Mouse (Mus musculus): Measurements from ENCODE around the gene Vat1. TPM values are rescaled to one million over a fixed set of nuclear protein-coding genes. Genes with fewer than 3 reads are reported as not detected.

The Vat1 gene
- polyA plus RNA-seq, 1 experiment from 2014 or later, result 36.5 TPM

GRCm38 (mm10) chr11:101433396-101433795, 32.6 kb downstream of the Vat1 start:
- no peak overlapping the region for H3K4me2 ChIP-seq (replicated peaks; ENCODE audit: low read depth, low read length)
- H3K36me3 ChIP-seq (ENCODE audit: insufficient read depth, low read length), result peaks cover 52% of the 10 kb centered on the region

GRCm38 (mm10) chr11:101431327-101431726, 34.7 kb downstream of the Vat1 start:
- WGBS, result 92% methylated on average over 9 of the region's 9 CpGs
- no peaks in the 10 kb centered on the region for H3K27me3 ChIP-seq (ENCODE audit: insufficient read depth, low read length)
- H3K4me3 ChIP-seq (ENCODE audit: low read length), result no peak overlapping the region
- no peak for ATAC-seq (ENCODE audit: low FRiP score, low TSS enrichment)
- H3K4me2 ChIP-seq (replicated peaks; ENCODE audit: low read depth, low read length), result no peak overlapping the region
- H3K9me3 ChIP-seq (ENCODE audit: low read length), result no peaks in the 10 kb centered on the region
- H3K36me3 ChIP-seq (ENCODE audit: insufficient read depth, low read length), result peaks cover 52% of the 10 kb centered on the region
- H3K27ac ChIP-seq (ENCODE audit: low read length), result no peak overlapping the region
- H3K9ac ChIP-seq (replicated peaks; ENCODE audit: low read length), result no peak overlapping the region
- H3K4me1 ChIP-seq (ENCODE audit: insufficient read depth, low read length), result peaks cover 8% of the 10 kb centered on the region

More at GRCm38 (mm10) chr11:101433396-101433795, 32.6 kb downstream of the Vat1 start:
- Histone ChIP-seq H3K27me3 (ENCODE audit: insufficient read depth, low read length) (no peaks in the 10 kb centered on the region), H3K4me1 (ENCODE audit: insufficient read depth, low read length) (no peaks in the 10 kb centered on the region), H3K4me3 (ENCODE audit: low read length) (no peak overlapping the region), H3K9ac (replicated peaks; ENCODE audit: low read length) (no peak overlapping the region), H3K9me3 (ENCODE audit: low read length) (no peaks in the 10 kb centered on the region), H3K27ac (ENCODE audit: low read length) (no peak overlapping the region)
- ATAC-seq (ENCODE audit: low FRiP score, low TSS enrichment), result no peak
- 88% methylated on average over 13 of the region's 13 CpGs for WGBS

GRCm38 (mm10) chr11:101426165-101426564, 39.9 kb downstream of the Vat1 start:
- H3K27ac ChIP-seq (ENCODE audit: low read length), result no peak overlapping the region
- no peaks in the 10 kb centered on the region for H3K9me3 ChIP-seq (ENCODE audit: low read length)
- H3K4me3 ChIP-seq (ENCODE audit: low read length), result peak overlapping the region; percentile 67
- H3K4me2 ChIP-seq (replicated peaks; ENCODE audit: low read depth, low read length), result peak overlapping the region; percentile 80
- H3K9ac ChIP-seq (replicated peaks; ENCODE audit: low read length), result 0 out of 2 replicates have a peak overlapping the region, but pooled peaks have one; percentile 43
- no peaks in the 10 kb centered on the region for H3K27me3 ChIP-seq (ENCODE audit: insufficient read depth, low read length)
- peaks cover 24% of the 10 kb centered on the region for H3K4me1 ChIP-seq (ENCODE audit: insufficient read depth, low read length)
- peaks cover 14% of the 10 kb centered on the region for H3K36me3 ChIP-seq (ENCODE audit: insufficient read depth, low read length)
- WGBS, result 58% methylated on average over 8 of the region's 8 CpGs
- no peak for ATAC-seq (ENCODE audit: low FRiP score, low TSS enrichment)

GRCm38 (mm10) chr11:101424925-101425813, 40.9 kb downstream of the Vat1 start, which contains the start of the genes Rundc1 and Ptges3l:
Rundc1 (plus strand) TSS chr11:101425085.
Ptges3l (minus strand) TSS chr11:101425333.
- Histone ChIP-seq H3K27me3 (ENCODE audit: insufficient read depth, low read length) (no peaks in the 10 kb centered on the region), H3K9me3 (ENCODE audit: low read length) (no peaks in the 10 kb centered on the region), H3K4me1 (ENCODE audit: insufficient read depth, low read length) (peaks cover 24% of the 10 kb centered on the region), H3K4me2 (replicated peaks; ENCODE audit: low read depth, low read length) (peak within 1 kb of the TSS; percentile 80), H3K36me3 (ENCODE audit: insufficient read depth, low read length) (peaks cover 8% of the 10 kb centered on the region), H3K27ac (ENCODE audit: low read length) (peak within 1 kb of the TSS; percentile 90), H3K4me3 (ENCODE audit: low read length) (peak within 1 kb of the TSS; percentile 67), H3K9ac (replicated peaks; ENCODE audit: low read length) (peak within 1 kb of the TSS; percentile 77)
- ATAC-seq (ENCODE audit: low FRiP score, low TSS enrichment), result peak; percentile 91
- under 1% methylated on average over 74 of the region's 81 CpGs for WGBS

- Histone ChIP-seq H3K4me2 (replicated peaks; ENCODE audit: low read depth, low read length) (peak within 1 kb of the TSS; percentile 80), H3K27ac (ENCODE audit: low read length) (peak within 1 kb of the TSS; percentile 90), H3K9me3 (ENCODE audit: low read length) (no peaks in the 10 kb centered on the region), H3K4me3 (ENCODE audit: low read length) (peak within 1 kb of the TSS; percentile 67), H3K27me3 (ENCODE audit: insufficient read depth, low read length) (no peaks in the 10 kb centered on the region), H3K4me1 (ENCODE audit: insufficient read depth, low read length) (peaks cover 24% of the 10 kb centered on the region), H3K9ac (replicated peaks; ENCODE audit: low read length) (peak within 1 kb of the TSS; percentile 77), H3K36me3 (ENCODE audit: insufficient read depth, low read length) (0 out of 2 replicates have a peak, but pooled peaks cover under 1% of the 10 kb centered on the region)
- peak; percentile 66 for ATAC-seq (ENCODE audit: low FRiP score, low TSS enrichment)
- 5% methylated on average over 23 of the region's 23 CpGs for WGBS
Measured at GRCm38 (mm10) chr11:101424105-101424851, 41.8 kb downstream of the Vat1 start, which contains the start of gene Gm27029. Gm27029 (minus strand) TSS chr11:101424796.

- no peaks in the 10 kb centered on the region for H3K27me3 ChIP-seq (ENCODE audit: insufficient read depth, low read length)
- no peaks in the 10 kb centered on the region for H3K9me3 ChIP-seq (ENCODE audit: low read length)
- H3K9ac ChIP-seq (replicated peaks; ENCODE audit: low read length), result no peak overlapping the region
- peaks cover 15% of the 10 kb centered on the region for H3K4me1 ChIP-seq (ENCODE audit: insufficient read depth, low read length)
- H3K4me2 ChIP-seq (replicated peaks; ENCODE audit: low read depth, low read length), result no peak overlapping the region
- H3K36me3 ChIP-seq (ENCODE audit: insufficient read depth, low read length), result no peaks in the 10 kb centered on the region
- no peak overlapping the region for H3K27ac ChIP-seq (ENCODE audit: low read length)
- no peak overlapping the region for H3K4me3 ChIP-seq (ENCODE audit: low read length)
- no peak for ATAC-seq (ENCODE audit: low FRiP score, low TSS enrichment)
- 92% methylated on average over 5 of the region's 5 CpGs for WGBS
Measured at GRCm38 (mm10) chr11:101420148-101420547, 45.9 kb downstream of the Vat1 start.

GRCm38 (mm10) chr11:101419610-101420009, 46.4 kb downstream of the Vat1 start:
- ATAC-seq (ENCODE audit: low FRiP score, low TSS enrichment), result no peak
- H3K9me3 ChIP-seq (ENCODE audit: low read length), result no peaks in the 10 kb centered on the region
- no peaks in the 10 kb centered on the region for H3K27me3 ChIP-seq (ENCODE audit: insufficient read depth, low read length)
- WGBS, result 41% methylated on average over 3 of the region's 3 CpGs
- H3K9ac ChIP-seq (replicated peaks; ENCODE audit: low read length), result no peak overlapping the region
- H3K4me1 ChIP-seq (ENCODE audit: insufficient read depth, low read length), result peaks cover 15% of the 10 kb centered on the region
- no peaks in the 10 kb centered on the region for H3K36me3 ChIP-seq (ENCODE audit: insufficient read depth, low read length)
- H3K4me2 ChIP-seq (replicated peaks; ENCODE audit: low read depth, low read length), result no peak overlapping the region
- no peak overlapping the region for H3K4me3 ChIP-seq (ENCODE audit: low read length)
- no peak overlapping the region for H3K27ac ChIP-seq (ENCODE audit: low read length)

- no peak for ATAC-seq (ENCODE audit: low FRiP score, low TSS enrichment)
- Histone ChIP-seq H3K27me3 (ENCODE audit: insufficient read depth, low read length) (no peaks in the 10 kb centered on the region), H3K4me1 (ENCODE audit: insufficient read depth, low read length) (peaks cover 13% of the 10 kb centered on the region), H3K36me3 (ENCODE audit: insufficient read depth, low read length) (no peaks in the 10 kb centered on the region), H3K9me3 (ENCODE audit: low read length) (no peaks in the 10 kb centered on the region), H3K9ac (replicated peaks; ENCODE audit: low read length) (no peak overlapping the region), H3K4me3 (ENCODE audit: low read length) (no peak overlapping the region), H3K4me2 (replicated peaks; ENCODE audit: low read depth, low read length) (no peak overlapping the region), H3K27ac (ENCODE audit: low read length) (no peak overlapping the region)
- 59% methylated on average over 6 of the region's 6 CpGs for WGBS
Measured at GRCm38 (mm10) chr11:101418991-101419390, 47.0 kb downstream of the Vat1 start.

GRCm38 (mm10) chr11:101417101-101417855, 48.8 kb downstream of the Vat1 start, which contains the start of gene Aarsd1:
Aarsd1 (minus strand) TSS chr11:101417615.
- Histone ChIP-seq H3K9me3 (ENCODE audit: low read length) (no peaks in the 10 kb centered on the region), H3K27me3 (ENCODE audit: insufficient read depth, low read length) (no peaks in the 10 kb centered on the region), H3K27ac (ENCODE audit: low read length) (peak within 1 kb of the TSS; percentile 54), H3K4me1 (ENCODE audit: insufficient read depth, low read length) (peaks cover 7% of the 10 kb centered on the region), H3K36me3 (ENCODE audit: insufficient read depth, low read length) (no peaks in the 10 kb centered on the region; the same call in 1 of the 2 replicates), H3K9ac (replicated peaks; ENCODE audit: low read length) (peak within 1 kb of the TSS; percentile 88), H3K4me3 (ENCODE audit: low read length) (peak within 1 kb of the TSS; percentile 78), H3K4me2 (replicated peaks; ENCODE audit: low read depth, low read length) (peak within 1 kb of the TSS; percentile 85)
- WGBS, result 0% methylated on average over 41 of the region's 45 CpGs
- peak; percentile 81 for ATAC-seq (ENCODE audit: low FRiP score, low TSS enrichment)
